Mouse (Mus musculus) megakaryocyte progenitor cell, adult 5-6 weeks (primary cell): ENCODE measurements at regions not wholly inside any gene's neighbourhood (a gene's known extent, or its start where the extent isn't known, plus 50 kb on each side); places are given as distances from the start of the nearest gene placed in this dataset.
"Not testable (repeated sequence)": the region's sequence is repeated elsewhere in the genome, so short reads cannot be mapped to it uniquely, and the experiment has no call there.

Source experiments
- ATAC-seq: replicated peaks from 2 replicates; pipeline ENCODE4 v1.8.0; 2016; ENCODE audit warnings: mild to moderate bottlenecking, moderate TSS enrichment, inconsistent platforms; ENCODE audit not compliant: poor library complexity

- no peak; the same call in 1 of the 2 replicates for ATAC-seq
Measured at GRCm38 (mm10) chr10:117451396-117452185, 71.8 kb upstream of the Cpsf6 start.

- no peak for ATAC-seq
Measured at GRCm38 (mm10) chr10:117450631-117451030, 70.8 kb upstream of the Cpsf6 start.

GRCm38 (mm10) chr10:117450240-117450569 lies 70.4 kb upstream of the Cpsf6 start:
- no peak for ATAC-seq

- peak; percentile 67 for ATAC-seq
Measured at GRCm38 (mm10) chr10:117449416-117450239, 69.8 kb upstream of the Cpsf6 start.

GRCm38 (mm10) chr10:117448783-117449182 lies 69.0 kb upstream of the Cpsf6 start:
- not testable (repeated sequence) for ATAC-seq

GRCm38 (mm10) chr10:117447626-117448025 lies 67.8 kb upstream of the Cpsf6 start:
- ATAC-seq = no peak

GRCm38 (mm10) chr10:117447206-117447605 lies 67.4 kb upstream of the Cpsf6 start:
- no peak for ATAC-seq

- no peak for ATAC-seq
Measured at GRCm38 (mm10) chr10:117446776-117447175, 67.0 kb upstream of the Cpsf6 start.

- ATAC-seq = no peak
Measured at GRCm38 (mm10) chr10:117445801-117446490, 66.1 kb upstream of the Cpsf6 start.

GRCm38 (mm10) chr10:117445181-117445790 lies 65.5 kb upstream of the Cpsf6 start:
- ATAC-seq = no peak

- ATAC-seq = no peak
Measured at GRCm38 (mm10) chr10:117444761-117445160, 64.9 kb upstream of the Cpsf6 start.

GRCm38 (mm10) chr10:117443426-117444350 lies 63.9 kb upstream of the Cpsf6 start:
- ATAC-seq = no peak

- ATAC-seq = no peak
Measured at GRCm38 (mm10) chr10:117441979-117442803, 62.4 kb upstream of the Cpsf6 start.

GRCm38 (mm10) chr10:117441121-117441978 lies 61.5 kb upstream of the Cpsf6 start:
- no peak for ATAC-seq

- ATAC-seq = no peak
Measured at GRCm38 (mm10) chr10:117440225-117440976, 60.6 kb upstream of the Cpsf6 start.

GRCm38 (mm10) chr10:117439206-117440110 lies 59.6 kb upstream of the Cpsf6 start:
- ATAC-seq = no peak
